Comparison of ENCODE assay signal across 8 mouse cellular contexts in genomic region chr4:126201514-126202302, GRCm38 (mm10). TPM values are rescaled to one million over a fixed set of nuclear protein-coding genes. Genes with fewer than 3 reads are reported as not detected.
DNase-seq lines count a peak whose midpoint lies in the region; ATAC-seq and TF ChIP-seq lines count a peak whose summit lies in the region.

No protein-coding gene starts in this region.

- ATAC-seq in forebrain, embryonic 16.5 days, result no peak
- no peak for ATAC-seq in intestine, embryonic 15.5 days
- ATAC-seq in liver, embryonic 14.5 days (ENCODE audit: insufficient read depth), result peak; percentile 1; the same call in 1 of the 2 replicates

- DNase-seq in layer of hippocampus, adult 2 months (ENCODE audit: low spot score in 2 of 2), result no peak
- no peak for DNase-seq in layer of hippocampus, postnatal 25 days (ENCODE audit: extremely low spot score in 1 of 2, low spot score in 1 of 2)
- peak; percentile 21 for DNase-seq in brain, adult 2 months (ENCODE audit: low read depth, low spot score)
- peak; percentile 48 to 70 (median 52) for DNase-seq in liver, embryonic 14.5 days (ENCODE audit: low read depth in 3 of 3, low spot score in 3 of 3)
- peak; percentile 56 for DNase-seq in thymus, postnatal 14 days

- TF ChIP-seq POLR2A in myocyte (IDR thresholded peaks at IDR 0.05; ENCODE audit: insufficient read length, low read depth), result no peak

- WGBS in forebrain, embryonic 16.5 days, result under 1% methylated on average over 28 of the region's 28 CpGs
- WGBS in intestine, embryonic 15.5 days, result under 1% methylated on average over 28 of the region's 28 CpGs
- WGBS in liver, embryonic 14.5 days (ENCODE audit: insufficient replicate concordance), result under 1% methylated on average over 28 of the region's 28 CpGs

- no peaks in the 10 kb centered on the region for H3K27me3 ChIP-seq in forebrain, embryonic 16.5 days (replicated peaks; ENCODE audit: control insufficient read depth, insufficient read depth, low read length)
- no peaks in the 10 kb centered on the region for H3K27me3 ChIP-seq in intestine, embryonic 15.5 days (replicated peaks)
- no peaks in the 10 kb centered on the region for H3K27me3 ChIP-seq in liver, embryonic 14.5 days (ENCODE audit: control insufficient read depth, insufficient read depth, low read length)
- H3K27me3 ChIP-seq in myocyte (ENCODE audit: control insufficient read depth, insufficient read depth, insufficient read length), result no peaks in the 10 kb centered on the region

- H3K9me3 ChIP-seq in forebrain, embryonic 16.5 days (ENCODE audit: control insufficient read depth, low read length), result no peaks in the 10 kb centered on the region
- no peaks in the 10 kb centered on the region for H3K9me3 ChIP-seq in intestine, embryonic 15.5 days
- no peaks in the 10 kb centered on the region for H3K9me3 ChIP-seq in liver, embryonic 14.5 days (ENCODE audit: control insufficient read depth, low read length)

- peaks cover 32% of the 10 kb centered on the region for H3K4me1 ChIP-seq in forebrain, embryonic 16.5 days (replicated peaks; ENCODE audit: control insufficient read depth, insufficient read depth, low read length)
- H3K4me1 ChIP-seq in intestine, embryonic 15.5 days (replicated peaks), result peaks cover 23% of the 10 kb centered on the region
- H3K4me1 ChIP-seq in liver, embryonic 14.5 days (replicated peaks; ENCODE audit: control insufficient read depth in 2 of 2, insufficient read depth in 2 of 2, low read length in 1 of 2), result peaks cover 44 to 48% of the 10 kb centered on the region in 2 experiments

- no peak for TF ChIP-seq EP300 in liver, embryonic 14.5 days (IDR thresholded peaks at IDR 0.05; ENCODE audit: low read depth)

- H3K4me2 ChIP-seq in forebrain, embryonic 16.5 days (ENCODE audit: low read length), result peak overlapping the region; percentile 88
- peak overlapping the region; percentile 61 for H3K4me2 ChIP-seq in intestine, embryonic 15.5 days (replicated peaks)
- H3K4me2 ChIP-seq in liver, embryonic 14.5 days (ENCODE audit: low read depth), result peak overlapping the region; percentile 97
- peak overlapping the region; percentile 92 for H3K4me2 ChIP-seq in myocyte (ENCODE audit: low read depth)

- H3K36me3 ChIP-seq in forebrain, embryonic 16.5 days (ENCODE audit: control insufficient read depth, insufficient read depth), result no peaks in the 10 kb centered on the region
- no peaks in the 10 kb centered on the region for H3K36me3 ChIP-seq in intestine, embryonic 15.5 days
- H3K36me3 ChIP-seq in liver, embryonic 14.5 days (replicated peaks; ENCODE audit: control insufficient read depth, insufficient read depth, low read depth), result peaks cover 23% of the 10 kb centered on the region
- H3K36me3 ChIP-seq in myocyte (ENCODE audit: control insufficient read depth, insufficient read depth), result no peaks in the 10 kb centered on the region

- peak overlapping the region; percentile 17 for H3ac ChIP-seq in myocyte (ENCODE audit: control insufficient read depth, insufficient read length)

- peaks cover 53% of the 10 kb centered on the region for H3K79me2 ChIP-seq in myocyte (ENCODE audit: control insufficient read depth, insufficient read depth)

- H3K27ac ChIP-seq in layer of hippocampus, adult 2 months, result peak overlapping the region; percentile 99
- peak overlapping the region; percentile 92 for H3K27ac ChIP-seq in forebrain, embryonic 16.5 days (ENCODE audit: low read length)
- H3K27ac ChIP-seq in intestine, embryonic 15.5 days, result peak overlapping the region; percentile 96
- H3K27ac ChIP-seq in liver, embryonic 14.5 days, result peak overlapping the region; percentile 94

- peak overlapping the region; percentile 84 for H3K9ac ChIP-seq in forebrain, embryonic 16.5 days (replicated peaks; ENCODE audit: low read depth, low read length)
- peak overlapping the region; percentile 85 for H3K9ac ChIP-seq in intestine, embryonic 15.5 days
- H3K9ac ChIP-seq in liver, embryonic 14.5 days (replicated peaks), result peak overlapping the region; percentile 93

- peak overlapping the region; percentile 80 for H3K4me3 ChIP-seq in layer of hippocampus, adult 2 months
- peak overlapping the region; percentile 79 for H3K4me3 ChIP-seq in forebrain, embryonic 16.5 days (replicated peaks; ENCODE audit: low read length)
- H3K4me3 ChIP-seq in intestine, embryonic 15.5 days (replicated peaks), result peak overlapping the region; percentile 76
- H3K4me3 ChIP-seq in liver, embryonic 14.5 days (ENCODE audit: insufficient read depth in 1 of 2, low read depth in 2 of 2, low read length in 2 of 2), result peak overlapping the region; percentile 90 to 95
- H3K4me3 ChIP-seq in myocyte, result peak overlapping the region; percentile 72

- peak; percentile 60 for TF ChIP-seq CTCF in layer of hippocampus, adult 2 months (conservative IDR thresholded peaks at IDR 0.05)
- peak; percentile 52; the same call in 1 of the 2 replicates for TF ChIP-seq CTCF in liver, embryonic 14.5 days (IDR thresholded peaks at IDR 0.05; ENCODE audit: low read depth)

TF ChIP-seq in myocyte, 11 proteins besides CTCF, POLR2A, EP300 and RAD21:
- TF ChIP-seq POLR2AphosphoS2 (IDR thresholded peaks at IDR 0.05; ENCODE audit: insufficient read length, low read depth) (no peak), SRF (IDR thresholded peaks at IDR 0.05; ENCODE audit: control insufficient read depth, insufficient read length, low read depth) (no peak), TCF3 (IDR thresholded peaks at IDR 0.05; ENCODE audit: insufficient read length, low read depth) (no peak), TCF12 (IDR thresholded peaks at IDR 0.05; ENCODE audit: insufficient read depth, poor library complexity, severe bottlenecking) (no peak), MAX (IDR thresholded peaks at IDR 0.05; ENCODE audit: low read depth) (no peak), CEBPB (IDR thresholded peaks at IDR 0.05; ENCODE audit: insufficient read depth, poor library complexity, severe bottlenecking) (no peak), MYOD1 (IDR thresholded peaks at IDR 0.05; ENCODE audit: control insufficient read depth in 1 of 3, insufficient read length in 2 of 3, low read depth in 2 of 3) (no peak), E2F4 (IDR thresholded peaks at IDR 0.05; ENCODE audit: insufficient read depth) (no peak), REST (IDR thresholded peaks at IDR 0.05; ENCODE audit: insufficient read depth, insufficient read length) (no peak), MYOG (IDR thresholded peaks at IDR 0.05; ENCODE audit: control insufficient read depth in 1 of 3, insufficient read depth in 1 of 3, insufficient read length in 2 of 3, low read depth in 2 of 3) (no peak), USF1 (IDR thresholded peaks at IDR 0.05; ENCODE audit: low read depth) (no peak)
TF ChIP-seq in myocyte: peak in this region for 0.

RNA-seq across cellular contexts. Expression of gene Thrap3, which starts 0.9 kb away (rescaled TPM):
- total RNA-seq in layer of hippocampus, adult 2 months (2021), result 100 to 1,000 TPM; 150 to 166 TPM
- 100 to 1,000 TPM; 133 to 154 TPM for total RNA-seq in layer of hippocampus, postnatal 25 days (2021)
- 172 and 187 TPM in 2 replicates for polyA plus RNA-seq in forebrain, embryonic 16.5 days (2015; fragmentation: Nextera tagmentation; extraction: Ambion mirVana)
- polyA plus RNA-seq in intestine, embryonic 15.5 days (2015; fragmentation: Nextera tagmentation; extraction: Ambion mirVana), result 172 and 202 TPM in 2 replicates
- 39.2 and 62.6 TPM in 2 replicates for polyA plus RNA-seq in liver, embryonic 14.5 days (2012; rRNA removed)
- polyA plus RNA-seq in liver, embryonic 14.5 days (2014; fragmentation: Nextera tagmentation; extraction: Ambion mirVana), result 77.9 and 84.2 TPM in 2 replicates
- polyA plus RNA-seq in myocyte (2012; fragmentation: generic; extraction: Trizol), result 56.6 TPM

RNA-seq across cellular contexts. Expression of gene Sh3d21, which starts 38.4 kb away (rescaled TPM):
- total RNA-seq in layer of hippocampus, adult 2 months (2021), result under 1 TPM; 0.59 to 0.81 TPM
- 1 to 10 TPM in 1 of 2 experiments, under 1 TPM in 1; 0.62 to 1.0 TPM for total RNA-seq in layer of hippocampus, postnatal 25 days (2021)
- 0.87 and 1.2 TPM in 2 replicates for polyA plus RNA-seq in forebrain, embryonic 16.5 days (2015; fragmentation: Nextera tagmentation; extraction: Ambion mirVana)
- 12.8 and 12.9 TPM in 2 replicates for polyA plus RNA-seq in intestine, embryonic 15.5 days (2015; fragmentation: Nextera tagmentation; extraction: Ambion mirVana)
- 0.46 and 0.53 TPM in 2 replicates for polyA plus RNA-seq in liver, embryonic 14.5 days (2012; rRNA removed)
- 0.77 and 0.93 TPM in 2 replicates for polyA plus RNA-seq in liver, embryonic 14.5 days (2014; fragmentation: Nextera tagmentation; extraction: Ambion mirVana)
- 0.23 TPM for polyA plus RNA-seq in myocyte (2012; fragmentation: generic; extraction: Trizol)

RNA-seq across cellular contexts. Expression of gene Eva1b, which starts 54.2 kb away (rescaled TPM):
- total RNA-seq in layer of hippocampus, adult 2 months (2021), result 1 to 10 TPM; 3.3 to 3.6 TPM
- total RNA-seq in layer of hippocampus, postnatal 25 days (2021), result 1 to 10 TPM; 2.8 to 3.1 TPM
- polyA plus RNA-seq in forebrain, embryonic 16.5 days (2015; fragmentation: Nextera tagmentation; extraction: Ambion mirVana), result 10.1 and 10.2 TPM in 2 replicates
- polyA plus RNA-seq in intestine, embryonic 15.5 days (2015; fragmentation: Nextera tagmentation; extraction: Ambion mirVana), result 41.8 and 44.6 TPM in 2 replicates
- 11.9 and 14.8 TPM in 2 replicates for polyA plus RNA-seq in liver, embryonic 14.5 days (2012; rRNA removed)
- 11.0 and 12.0 TPM in 2 replicates for polyA plus RNA-seq in liver, embryonic 14.5 days (2014; fragmentation: Nextera tagmentation; extraction: Ambion mirVana)
- polyA plus RNA-seq in myocyte (2012; fragmentation: generic; extraction: Trizol), result 28.6 TPM

RNA-seq across cellular contexts. Expression of gene Map7d1, which starts 54.4 kb away (rescaled TPM):
- 100 to 1,000 TPM; 246 to 249 TPM for total RNA-seq in layer of hippocampus, adult 2 months (2021)
- total RNA-seq in layer of hippocampus, postnatal 25 days (2021), result 100 to 1,000 TPM; 242 to 265 TPM
- polyA plus RNA-seq in forebrain, embryonic 16.5 days (2015; fragmentation: Nextera tagmentation; extraction: Ambion mirVana), result 64.7 and 68.7 TPM in 2 replicates
- 26.7 and 27.6 TPM in 2 replicates for polyA plus RNA-seq in intestine, embryonic 15.5 days (2015; fragmentation: Nextera tagmentation; extraction: Ambion mirVana)
- polyA plus RNA-seq in liver, embryonic 14.5 days (2012; rRNA removed), result 8.6 and 9.4 TPM in 2 replicates
- 4.9 and 6.1 TPM in 2 replicates for polyA plus RNA-seq in liver, embryonic 14.5 days (2014; fragmentation: Nextera tagmentation; extraction: Ambion mirVana)
- polyA plus RNA-seq in myocyte (2012; fragmentation: generic; extraction: Trizol), result 236 TPM

Comparison
In these comparisons a context has a peak if more than half of its experiments do, and no peak if none do; other contexts are left out.
1. DNase-seq: peak in brain, adult 2 months (single experiment), liver, embryonic 14.5 days (3 of 3) and thymus, postnatal 14 days (single experiment); none in layer of hippocampus, adult 2 months (0 of 2) and layer of hippocampus, postnatal 25 days (0 of 2).
2. Peak in every context shown above with its lines, with median percentiles within 50 percentile points of each other: H3K27ac ChIP-seq, H3K4me3 ChIP-seq, H3K4me2 ChIP-seq and H3K9ac ChIP-seq.